Mouse (Mus musculus) left cerebral cortex, adult 9 months (tissue): ENCODE data around the gene Pum2.
A peak's percentile ranks its signal among the peaks of the same experiment; 100 is the strongest.
"Not testable (repeated sequence)": the region's sequence is repeated elsewhere in the genome, so short reads cannot be mapped to it uniquely, and the experiment has no call there.

Source experiments
- DNase-seq, 2 experiments: peaks; one replicate each; pipeline ENCODE4 v3.0.0; 2022; ENCODE audit warnings: low spot score in 2 of 2

Gene Pum2

DNA sequence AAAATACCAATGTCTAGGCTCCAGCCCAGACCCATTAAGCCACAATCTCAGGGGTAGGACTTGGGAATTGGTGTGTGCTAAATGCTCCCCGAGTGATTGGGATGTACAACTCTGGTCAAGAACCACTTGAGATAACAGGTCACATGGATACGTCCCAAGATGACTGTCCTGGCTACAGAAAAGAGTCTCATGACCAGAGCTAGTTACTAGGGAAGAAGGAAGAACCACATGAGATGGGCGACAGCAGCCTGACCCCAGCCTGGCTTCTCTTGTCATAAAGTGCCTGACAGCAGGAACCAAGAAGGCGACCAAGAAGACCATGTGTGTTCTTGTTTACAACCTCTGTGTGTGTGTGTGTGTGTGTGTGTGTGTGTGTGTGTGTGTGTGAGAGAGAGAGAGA is 4.5 kb upstream of the Pum2 start:
- no peak for DNase-seq

DNA sequence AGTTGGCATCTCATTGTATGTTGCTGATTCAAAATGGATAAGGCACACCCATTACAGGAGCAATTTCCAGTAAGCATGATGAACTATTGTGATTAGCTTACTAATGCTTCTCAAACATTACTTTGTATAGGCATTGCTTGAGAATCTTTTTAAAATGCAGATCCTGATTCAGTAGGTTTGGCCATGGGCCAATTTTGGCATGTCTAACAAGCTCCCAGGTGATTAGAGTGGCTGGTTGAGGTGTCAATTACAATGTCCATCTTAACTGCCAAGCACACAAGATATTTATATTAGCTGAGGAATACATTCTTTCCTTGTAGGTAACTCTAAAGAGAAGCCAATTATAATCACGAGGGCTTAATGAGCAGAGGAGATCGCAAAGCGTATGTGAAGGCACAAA is 4.1 kb upstream of the Pum2 start:
- no peak for DNase-seq

DNA sequence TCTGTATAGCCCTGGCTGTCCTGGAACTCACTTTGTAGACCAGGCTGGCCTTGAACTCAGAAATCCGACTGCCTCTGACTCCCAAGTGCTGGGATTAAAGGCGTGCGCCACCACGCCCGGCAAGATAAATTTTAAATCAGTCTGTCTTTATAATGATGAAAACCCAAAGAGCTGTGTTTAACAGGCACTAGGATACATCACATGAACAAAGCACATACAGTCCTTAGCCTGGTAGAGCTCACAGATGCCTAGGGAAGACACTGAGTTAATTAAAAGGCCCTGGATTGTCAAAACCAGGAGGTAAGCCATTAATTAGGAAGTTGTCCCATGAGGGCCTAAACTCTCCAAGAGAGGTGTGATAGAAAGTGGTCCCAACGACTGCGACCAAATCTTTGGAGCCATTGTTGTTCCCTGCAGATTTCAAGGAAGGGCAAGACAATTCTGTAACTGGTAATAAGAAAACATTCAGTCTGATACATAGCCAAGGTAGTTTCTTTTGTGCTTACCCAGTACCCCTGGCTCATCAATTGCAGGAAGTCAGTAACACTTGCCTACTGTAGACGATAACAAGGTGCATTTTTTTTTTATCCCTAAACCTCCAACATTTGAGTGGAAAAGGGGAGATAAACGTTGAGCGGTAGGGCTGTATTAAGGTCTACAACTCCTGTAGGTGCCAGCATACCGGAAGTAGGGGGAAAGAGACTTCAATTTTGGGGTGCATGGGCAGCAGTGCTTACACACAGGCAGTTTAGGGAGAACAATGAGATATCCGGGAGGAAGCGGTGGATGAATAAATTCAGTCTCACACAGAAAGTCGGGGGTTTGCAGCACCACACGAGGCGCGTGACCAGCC is 587 bp upstream of the Pum2 start:
- no peak for DNase-seq

DNA sequence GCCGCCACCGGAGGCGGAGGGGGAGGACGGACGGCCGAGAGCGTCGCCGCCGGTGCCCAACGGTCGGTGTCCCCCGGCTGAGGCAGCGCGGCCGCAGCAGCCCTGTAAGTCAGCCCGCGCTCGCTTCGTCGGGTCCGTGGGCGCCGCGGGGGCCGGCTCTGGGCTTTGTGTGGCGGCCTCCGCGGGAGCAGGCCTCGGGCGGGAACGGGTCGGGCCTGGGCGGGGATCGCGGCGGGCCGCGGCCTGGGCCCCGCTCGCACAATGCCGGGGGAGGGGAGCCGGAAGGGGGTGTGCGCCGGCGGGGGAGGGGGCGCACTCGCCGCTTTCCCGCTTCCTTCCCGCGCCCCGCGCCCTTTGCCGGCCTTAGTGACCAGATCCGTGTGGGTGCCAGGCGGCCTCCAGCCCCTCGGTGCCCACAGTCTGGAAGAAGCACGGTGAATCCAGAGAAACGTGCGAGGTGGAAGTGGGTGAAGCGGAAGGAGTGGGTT is 487 bp downstream of the Pum2 start:
- DNase-seq, result peak in 1 of 2 experiments; percentile 29

DNA sequence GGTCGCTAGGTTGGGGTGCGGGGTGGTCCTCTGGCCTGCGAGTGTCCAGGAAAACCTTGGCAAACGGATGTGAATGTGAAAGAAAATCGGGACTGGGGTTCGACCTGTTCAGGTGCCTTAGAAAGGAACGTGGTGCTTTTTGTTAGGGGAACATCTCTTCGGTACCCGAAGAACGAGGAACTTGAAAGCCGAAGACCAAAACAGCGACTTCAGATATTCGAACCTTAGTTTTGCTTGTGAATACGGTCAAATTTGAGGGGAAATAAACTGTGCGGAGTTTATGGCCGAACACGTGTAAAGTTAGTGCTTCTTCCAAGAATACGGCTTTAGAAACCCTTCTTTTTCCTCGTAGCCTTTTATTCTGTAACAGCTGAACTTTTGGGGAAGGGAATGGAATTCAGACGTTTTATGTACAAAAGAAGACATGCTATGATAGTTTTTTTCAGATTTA is 982 bp downstream of the Pum2 start:
- DNase-seq, result no peak

DNA sequence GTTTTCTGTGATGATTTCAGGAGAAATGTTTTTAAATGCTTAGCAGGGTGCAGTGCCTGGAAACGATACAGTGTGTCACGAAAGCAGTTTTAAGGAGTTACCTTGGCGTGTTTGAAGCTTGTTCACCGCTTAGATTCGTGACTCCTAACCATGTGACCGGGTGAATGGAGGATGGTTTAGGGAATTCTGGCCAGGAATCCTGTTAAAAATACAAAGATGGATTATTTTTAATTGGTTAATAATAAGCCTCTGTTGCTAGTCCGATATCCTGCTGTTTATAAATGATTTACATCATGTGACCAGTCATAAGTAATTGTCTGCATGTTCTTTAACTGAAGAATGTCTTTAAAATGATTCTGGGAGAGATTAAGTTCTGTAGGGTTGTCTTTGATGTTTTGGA is 1.4 kb downstream of the Pum2 start:
- no peak for DNase-seq

DNA sequence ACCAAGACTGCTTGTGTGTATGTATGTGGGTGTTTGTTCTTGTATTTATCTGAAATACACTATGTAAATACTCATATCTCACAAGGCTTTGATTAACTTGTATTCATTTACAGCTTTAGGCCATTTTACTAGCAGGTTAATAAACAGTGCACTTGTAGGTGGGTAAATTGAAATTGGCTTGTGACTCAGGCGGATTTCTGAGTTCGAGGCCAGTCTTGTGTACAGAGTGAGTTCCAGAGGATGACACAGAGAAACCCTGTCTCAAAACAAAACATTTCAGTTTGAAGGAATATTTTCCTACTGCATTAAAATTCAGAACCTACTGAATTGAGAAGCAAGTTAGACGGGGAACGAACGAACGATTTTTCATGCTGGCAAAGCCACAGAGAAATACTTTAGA is 2.4 kb downstream of the Pum2 start:
- DNase-seq, result no peak

DNA sequence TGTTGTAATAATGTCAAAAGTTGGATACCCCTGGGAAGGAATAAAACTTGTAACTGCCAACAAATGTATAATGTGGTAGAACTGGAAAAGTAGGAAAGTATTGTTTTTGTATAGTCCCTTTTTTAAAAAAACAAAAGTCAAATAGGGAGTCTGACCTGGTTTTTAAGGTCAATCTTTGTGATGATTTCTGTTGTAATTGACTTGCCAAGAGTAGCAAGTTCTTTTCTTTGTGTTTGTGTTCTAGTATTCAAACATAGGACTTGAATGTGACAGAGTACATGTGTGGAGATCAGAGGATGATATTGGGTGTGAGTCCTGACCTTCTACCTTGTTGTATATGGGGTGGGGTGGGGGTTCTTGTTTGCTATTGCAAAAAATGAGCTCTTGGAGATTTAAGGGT is 4.0 kb downstream of the Pum2 start:
- DNase-seq, result no peak

DNA sequence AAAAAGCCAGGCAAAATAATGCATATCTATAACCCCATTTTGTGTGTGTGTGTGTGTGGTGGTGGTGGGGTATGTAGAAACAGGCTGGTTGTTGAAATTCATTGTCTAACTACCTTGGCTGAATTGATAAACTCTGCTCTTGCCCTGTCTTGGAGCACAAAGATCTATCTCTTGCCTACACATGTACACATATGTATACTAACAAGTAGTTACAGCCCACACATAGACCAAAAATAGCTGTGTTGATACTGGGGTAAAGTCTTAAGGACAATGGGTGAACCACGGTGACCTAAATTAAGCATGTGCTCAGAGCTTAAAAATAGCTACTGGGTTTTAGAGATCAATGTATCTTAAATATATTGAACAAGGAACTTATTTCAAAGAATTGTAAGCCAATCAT is 10.3 kb downstream of the Pum2 start:
- no peak for DNase-seq

DNA sequence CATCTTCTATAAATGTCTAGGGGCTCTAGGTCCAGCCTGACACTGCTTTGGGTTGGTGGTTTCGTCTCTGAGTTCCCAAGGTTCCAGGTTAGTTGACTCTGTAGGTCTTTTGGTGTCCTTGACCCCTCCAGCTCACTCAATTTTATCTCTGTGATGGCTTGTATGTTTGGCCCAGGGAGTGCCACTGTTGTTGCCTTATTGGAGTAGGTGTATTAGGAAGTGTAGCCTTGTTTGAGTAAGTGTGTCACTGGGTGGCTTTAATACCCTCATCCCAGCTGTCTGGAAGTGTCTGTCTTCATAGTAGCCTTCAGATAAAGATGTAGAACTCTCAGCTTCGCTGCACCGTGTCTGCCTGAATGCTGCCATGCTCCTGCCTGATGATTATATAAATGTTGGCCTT is 11.1 kb downstream of the Pum2 start:
- no peak for DNase-seq

DNA sequence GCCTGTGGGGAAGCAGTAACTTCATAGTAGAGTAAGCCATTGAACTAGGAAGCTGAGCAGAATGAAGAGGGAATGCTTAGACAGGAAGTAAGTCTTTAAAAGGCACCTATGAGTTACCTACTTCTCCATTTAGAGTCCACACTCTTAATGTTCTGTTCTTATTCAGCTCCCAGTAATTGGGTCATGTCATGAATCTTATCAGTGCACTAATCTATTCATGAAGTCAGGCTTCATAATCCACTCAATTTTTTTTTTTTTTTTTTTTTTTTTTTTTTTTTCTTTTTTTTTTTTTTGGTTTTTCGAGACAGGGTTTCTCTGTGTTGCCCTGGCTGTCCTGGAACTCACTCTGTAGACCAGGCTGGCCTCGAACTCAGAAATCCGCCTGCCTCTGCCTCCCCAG is 15.9 kb downstream of the Pum2 start:
- DNase-seq, result not testable (repeated sequence)

DNA sequence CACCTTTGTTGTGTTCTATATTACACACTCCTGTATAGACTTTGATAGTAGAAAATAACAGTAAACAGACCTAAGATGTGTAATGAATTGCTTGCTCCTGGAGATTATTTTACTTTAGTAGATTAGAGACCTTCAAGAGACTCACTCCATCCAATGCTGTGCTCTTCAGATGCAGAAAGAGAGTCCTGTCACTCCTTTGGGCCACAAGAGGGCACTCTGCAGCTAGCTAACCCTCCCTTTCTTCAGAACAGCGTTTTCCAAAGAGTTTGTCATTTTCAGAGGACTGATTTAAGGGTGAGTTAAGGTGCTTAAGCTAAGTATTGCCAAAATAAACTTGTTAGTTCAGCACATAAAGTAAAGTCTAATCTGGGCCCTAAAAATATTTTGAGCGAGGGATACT is 25.0 kb downstream of the Pum2 start:
- DNase-seq, result peak in 1 of 2 experiments; percentile 39

DNA sequence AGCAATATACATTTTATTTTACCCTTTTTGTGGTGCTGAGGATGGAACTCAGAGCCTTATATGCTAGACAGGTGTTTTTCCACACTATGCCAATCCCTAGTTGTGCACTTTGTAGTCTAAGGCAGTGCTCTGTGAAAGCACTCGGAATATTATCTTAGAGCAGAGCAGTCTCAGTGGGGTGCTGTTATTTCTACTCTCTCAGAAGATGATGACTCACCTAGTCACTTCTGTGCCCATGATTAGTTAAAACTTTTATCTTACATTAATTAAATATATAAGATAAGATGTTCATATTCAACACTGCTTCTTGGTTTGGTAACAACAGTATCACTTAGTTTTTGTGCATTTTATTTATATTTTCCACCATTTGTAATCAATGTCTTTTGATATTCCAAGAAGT is 30.1 kb downstream of the Pum2 start:
- DNase-seq, result no peak

DNA sequence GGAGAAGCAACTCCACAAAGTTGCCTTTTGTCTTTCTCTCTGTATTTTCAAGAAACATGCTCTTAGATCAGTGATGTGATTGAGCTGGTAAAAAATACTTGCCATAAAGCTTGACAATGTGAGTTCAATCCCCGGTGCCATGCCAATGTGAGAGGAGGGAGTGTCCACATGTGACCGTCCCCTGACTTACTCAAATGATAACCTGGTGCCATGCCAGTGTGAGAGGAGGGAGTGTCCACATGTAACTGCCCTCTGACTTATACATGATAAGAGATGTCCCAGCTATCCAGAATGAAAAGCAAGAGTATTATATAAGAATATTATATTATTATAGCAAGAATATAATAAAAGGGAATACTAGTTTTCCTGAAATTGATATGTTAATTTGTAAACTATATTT is 34.9 kb downstream of the Pum2 start:
- DNase-seq, result no peak

DNA sequence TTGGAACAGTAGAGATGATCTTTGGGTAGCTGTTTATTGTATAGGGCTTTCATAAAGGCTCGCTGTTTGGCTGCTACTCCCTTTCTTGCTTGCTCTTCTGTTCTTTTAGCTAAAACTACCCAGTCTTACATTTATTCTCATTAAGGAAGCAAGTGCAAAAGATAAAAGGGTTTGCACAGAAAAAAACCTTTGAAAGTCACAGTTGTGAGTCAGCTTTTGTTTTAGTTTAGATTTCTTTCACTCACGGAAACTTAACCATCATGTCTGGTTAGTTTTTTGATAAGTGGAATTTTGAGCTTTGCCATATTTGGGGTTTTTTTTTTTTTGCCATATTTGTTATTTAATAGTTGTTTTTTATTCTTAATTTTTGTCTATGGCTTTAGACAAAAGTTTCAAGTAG is 38.7 kb downstream of the Pum2 start:
- no peak for DNase-seq

DNA sequence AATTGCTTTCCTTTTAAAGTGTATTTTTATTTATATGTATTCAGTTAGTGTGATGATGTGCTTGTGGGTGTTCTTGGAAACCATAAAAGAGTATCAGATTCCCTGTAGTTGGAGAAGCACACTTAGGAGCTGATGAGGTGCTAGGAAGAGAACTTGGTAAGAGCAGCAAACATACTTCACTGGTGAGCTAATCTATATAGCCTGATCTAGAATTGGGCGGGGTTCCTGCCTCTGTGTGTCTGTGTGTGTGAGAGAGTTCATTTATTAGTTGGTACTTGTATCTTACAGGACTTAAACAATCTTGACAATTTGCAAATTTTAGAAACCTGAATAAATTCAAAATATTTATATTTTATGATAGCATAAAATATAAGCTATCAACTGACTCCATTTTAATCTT is 42.2 kb downstream of the Pum2 start:
- no peak for DNase-seq

DNA sequence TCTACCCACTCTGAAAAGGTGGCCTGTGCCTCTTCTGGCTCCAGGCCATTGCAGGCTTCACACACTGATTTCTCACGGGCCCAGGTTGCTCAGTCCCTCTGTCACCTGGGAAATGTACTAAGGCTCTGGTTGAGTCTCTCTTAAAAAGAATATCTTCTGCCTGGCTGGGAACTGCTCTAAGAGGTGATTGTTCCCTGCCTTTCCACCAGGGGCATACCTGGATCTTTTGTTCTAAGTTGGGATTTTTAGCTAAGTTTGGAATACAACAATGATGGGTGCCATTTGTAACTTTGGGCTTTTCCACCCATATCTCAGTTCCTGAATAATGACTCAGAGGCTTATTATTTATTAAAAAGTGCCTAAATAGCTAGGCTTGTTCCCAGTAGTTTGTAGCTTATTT is 53.0 kb downstream of the Pum2 start:
- DNase-seq, result no peak

DNA sequence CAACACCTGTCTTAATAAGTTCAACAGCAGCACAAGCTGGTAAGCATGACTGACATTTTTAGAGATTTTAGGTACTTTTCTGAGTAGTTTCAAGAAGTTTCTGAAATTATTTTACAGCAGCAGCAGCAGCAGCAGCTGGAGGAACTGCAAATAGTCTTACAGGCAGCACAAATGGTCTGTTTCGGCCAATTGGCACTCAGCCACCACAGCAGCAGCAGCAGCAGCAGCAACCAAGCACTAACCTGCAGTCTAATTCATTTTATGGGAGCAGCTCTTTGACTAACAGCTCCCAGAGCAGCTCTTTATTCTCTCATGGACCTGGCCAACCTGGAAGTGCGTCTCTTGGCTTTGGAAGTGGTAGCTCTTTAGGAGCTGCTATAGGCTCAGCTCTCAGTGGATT is 54.8 kb downstream of the Pum2 start:
- no peak for DNase-seq

DNA sequence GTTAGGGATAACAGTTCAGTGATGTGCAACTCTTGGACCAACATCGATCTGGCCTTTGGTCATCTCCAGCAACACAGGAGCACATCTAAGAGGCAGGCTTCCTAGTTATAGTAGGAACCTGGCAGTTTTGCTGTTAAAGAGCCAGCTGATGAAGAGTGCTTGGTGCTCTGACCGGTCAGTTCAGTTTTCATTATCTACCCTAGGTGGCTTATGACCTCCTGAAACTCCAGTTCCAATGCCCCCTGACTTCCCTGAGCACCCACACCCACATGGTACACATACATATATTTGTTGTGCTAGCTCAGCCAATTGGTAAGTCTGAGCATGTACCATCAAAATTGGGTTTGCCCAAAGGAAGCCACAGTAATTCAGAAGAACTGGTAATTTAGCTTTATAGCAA is 79.7 kb downstream of the Pum2 start:
- no peak for DNase-seq

DNA sequence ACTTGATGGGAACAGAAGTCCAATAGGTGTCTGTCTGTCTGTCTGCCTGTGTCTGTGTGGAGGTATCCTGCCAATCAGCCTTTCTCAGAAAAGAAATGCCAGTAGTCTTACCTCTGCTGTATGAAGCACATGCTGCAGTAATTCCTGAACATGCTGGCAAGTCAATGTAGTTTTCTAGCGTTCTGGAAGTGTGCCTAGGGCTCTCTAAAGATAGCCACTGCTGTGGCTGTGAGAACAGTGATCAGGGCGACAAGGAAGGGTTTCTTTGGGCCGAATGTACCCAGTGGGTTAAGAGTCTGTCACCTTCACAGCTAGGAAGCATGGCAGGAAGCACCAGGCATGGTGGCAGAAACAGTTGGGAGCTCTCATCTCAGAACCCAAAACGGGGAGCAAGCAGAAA is 80.2 kb downstream of the Pum2 start:
- peak in 1 of 2 experiments; percentile 37 for DNase-seq

DNA sequence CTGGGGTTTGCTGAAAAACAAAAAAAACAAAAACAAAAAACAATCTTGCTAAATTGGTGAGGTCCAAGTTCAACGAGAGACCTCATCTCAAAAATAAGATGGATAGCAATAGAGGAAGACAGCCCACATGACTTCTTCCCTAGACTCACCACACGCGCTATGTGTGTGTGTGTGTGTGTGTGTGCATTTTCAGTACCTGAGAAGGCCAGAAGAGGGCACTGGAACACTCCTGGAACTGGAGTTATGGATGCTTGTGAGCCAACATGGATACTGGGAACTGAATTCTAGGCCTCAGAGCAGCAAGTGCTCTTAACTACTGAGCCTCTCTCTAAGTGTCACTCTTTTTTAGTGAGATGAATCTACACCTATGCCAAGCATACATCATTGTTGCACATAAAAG is 84.1 kb downstream of the Pum2 start:
- no peak for DNase-seq

DNA sequence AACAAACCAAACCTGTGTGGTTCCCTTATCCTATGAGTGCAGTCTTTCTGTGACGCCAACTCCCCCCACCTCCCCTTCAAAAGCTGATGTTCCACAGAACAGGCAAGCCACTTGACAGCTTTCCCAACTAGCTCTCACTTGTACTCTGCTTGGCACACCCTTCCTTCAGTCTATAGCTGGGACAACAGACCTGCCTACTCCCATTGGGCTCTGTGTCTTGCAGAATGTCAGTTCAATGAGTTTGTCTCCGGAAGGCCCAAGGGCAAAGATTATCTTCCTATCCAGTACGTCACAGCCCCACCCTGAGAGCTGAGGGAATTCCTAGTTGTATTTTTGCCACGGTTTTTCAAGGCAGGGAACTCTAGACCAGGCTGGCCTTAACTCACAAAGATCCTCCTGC is 85.2 kb downstream of the Pum2 start:
- no peak for DNase-seq

DNA sequence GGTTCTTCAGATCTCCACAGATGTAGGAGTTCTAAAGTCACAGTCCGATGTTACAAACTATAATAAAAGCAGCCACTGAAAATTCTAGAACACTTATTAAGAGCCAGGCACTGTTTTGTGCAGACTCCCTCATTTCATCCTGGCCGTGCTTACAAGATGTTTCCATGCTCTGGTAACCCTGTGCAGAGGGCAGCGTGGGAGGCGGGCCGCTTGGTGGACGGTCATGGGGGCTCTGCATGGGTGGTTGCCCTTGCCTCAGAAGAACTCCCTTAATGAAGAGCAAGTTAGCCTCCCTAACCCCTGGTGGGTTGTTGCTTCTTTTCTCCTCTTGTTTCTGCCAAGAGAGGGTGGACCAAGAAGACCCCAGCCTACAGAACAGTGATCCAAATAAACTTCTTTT is 85.8 kb downstream of the Pum2 start:
- DNase-seq, result no peak

DNA sequence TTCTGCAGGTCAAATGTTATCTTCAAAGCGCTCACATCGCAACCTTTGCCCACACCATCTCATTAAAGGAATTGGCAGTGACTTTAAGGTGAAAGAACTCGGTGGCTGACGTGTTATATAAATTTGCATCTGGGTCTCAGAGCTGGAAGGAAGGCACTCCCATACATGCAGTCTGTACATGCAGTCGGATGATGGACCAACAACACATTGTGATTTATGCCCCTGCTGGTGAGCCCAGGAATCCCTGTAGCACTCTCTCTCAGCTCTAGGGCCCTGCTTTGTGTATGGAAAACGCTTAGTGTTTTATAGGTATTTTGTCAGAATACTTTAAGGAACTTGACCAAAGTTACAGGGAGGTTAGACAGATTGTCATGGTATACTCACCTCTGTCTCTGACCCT is 86.6 kb downstream of the Pum2 start:
- DNase-seq, result no peak
